Mouse (Mus musculus) ES-E14 (cell line): ENCODE results near the gene Smco2. TPM values are rescaled to one million over a fixed set of nuclear protein-coding genes. Genes with fewer than 3 reads are reported as not detected.
A peak's percentile ranks its signal among the peaks of the same experiment; 100 is the strongest.

Source experiments
- DNase-seq: peaks from one replicate; pipeline ENCODE4 v3.0.0-alpha.2; 2013; ENCODE audit warnings: low read depth, low spot score
- H3K27ac ChIP-seq: 2 replicates; pipeline ENCODE4 v1.5.1; 2012; ENCODE audit warnings: low read depth, mild to moderate bottlenecking, low read length, moderate library complexity, mixed read lengths; ENCODE audit not compliant: poor library complexity, insufficient read depth, severe bottlenecking
- H3K36me3 ChIP-seq: 2 replicates; pipeline ENCODE4 v1.6.1; 2012; ENCODE audit warnings: mild to moderate bottlenecking, low read length, moderate library complexity, mixed read lengths; ENCODE audit not compliant: control insufficient read depth, poor library complexity, insufficient read depth, severe bottlenecking
- H3K4me1 ChIP-seq, 2 experiments: fragments of 150-350 bp in 1 of 2; sonication (generic) in 1 of 2; 2 replicates each; pipeline ENCODE4 v1.6.1; 2012; ENCODE audit warnings: low read length in 2 of 2, mild to moderate bottlenecking in 1 of 2, mixed read lengths in 1 of 2; ENCODE audit not compliant: control insufficient read depth in 2 of 2, insufficient read depth in 2 of 2, poor library complexity in 1 of 2
- H3K4me3 ChIP-seq, 2 experiments: fragments of 150-350 bp in 1 of 2; sonication (generic) in 1 of 2; 2 replicates each; pipeline ENCODE4 v1.5.1; 2012; ENCODE audit warnings: low read length in 2 of 2, low read depth in 1 of 2, mild to moderate bottlenecking in 1 of 2, mixed read lengths in 1 of 2; ENCODE audit not compliant: insufficient read depth in 1 of 2, poor library complexity in 1 of 2, severe bottlenecking in 1 of 2
- H3K9ac ChIP-seq: 2 replicates; pipeline ENCODE4 v1.6.1; 2012; ENCODE audit warnings: low read depth, mild to moderate bottlenecking, low read length, mixed read lengths; ENCODE audit not compliant: poor library complexity, insufficient read depth, severe bottlenecking
- H3K9me3 ChIP-seq: fragments of 150-350 bp; sonication (generic); 2 replicates; pipeline ENCODE4 v1.6.1; 2012; ENCODE audit warnings: low read depth, mild to moderate bottlenecking, low read length; ENCODE audit not compliant: control insufficient read depth, insufficient read depth
- CHD2 ChIP-seq: IDR thresholded peaks from 2 replicates; pipeline ENCODE4 v1.6.1; 2014; ENCODE audit warnings: mild to moderate bottlenecking, low read depth, low read length, inconsistent platforms
- HCFC1 ChIP-seq: IDR thresholded peaks from 2 replicates; pipeline ENCODE4 v1.6.1; 2012; ENCODE audit warnings: low read length, inconsistent platforms, borderline replicate concordance; ENCODE audit not compliant: insufficient read depth
- MAFK ChIP-seq: IDR thresholded peaks from 2 replicates; pipeline ENCODE4 v1.6.1; 2014; ENCODE audit warnings: mild to moderate bottlenecking, low read depth, low read length, inconsistent platforms; ENCODE audit not compliant: insufficient read depth
- ZC3H11A ChIP-seq: IDR thresholded peaks from 2 replicates; pipeline ENCODE4 v1.6.1; 2012; ENCODE audit warnings: low read depth, mild to moderate bottlenecking, inconsistent platforms, low read length, borderline replicate concordance
- ZNF384 ChIP-seq: IDR thresholded peaks from 2 replicates; pipeline ENCODE4 v1.6.1; 2012; ENCODE audit warnings: low read depth, low read length, inconsistent platforms
- in situ Hi-C, 2 experiments: fragments of 600-800 bp; cut with MboI; formaldehyde crosslinking; loops; one replicate each; pipeline ENCODE4 v1.15.1; 2025; ENCODE audit warnings: low sequenced_read_pairs in 2 of 2, inconsistent platforms in 1 of 2; ENCODE audit not compliant: unreplicated experiment in 2 of 2
- total RNA-seq: library from RNA; depleted of rRNA; stranded (reverse); fragments of 300-350 nt; gene quantifications from 2 replicates; pipeline ENCODE4 v1.2.3, GENCODE M21; 2012

Smco2 gene
- total RNA-seq, 1 experiment = not detected

- in situ Hi-C loops = no loop called here
- Histone ChIP-seq H3K4me3 (no peak overlapping the region), H3K27ac (no peak overlapping the region), H3K36me3 (no peaks in the 10 kb centered on the region), H3K4me1 (no peaks in the 10 kb centered on the region), H3K9me3 (no peaks in the 10 kb centered on the region), H3K9ac (no peak overlapping the region)
- TF ChIP-seq CHD2 = no peak
- no peak for TF ChIP-seq ZNF384
- no peak for TF ChIP-seq MAFK
- no peak for TF ChIP-seq ZC3H11A
- no peak for TF ChIP-seq HCFC1
- DNase-seq = peak; percentile 61
Measured at GRCm38 (mm10) chr6:146865701-146866100, 15.8 kb downstream of the Smco2 start.

GRCm38 (mm10) chr6:146871975-146872374 lies 22.1 kb downstream of the Smco2 start:
- Histone ChIP-seq H3K4me1 (no peaks in the 10 kb centered on the region), H3K9me3 (no peaks in the 10 kb centered on the region), H3K36me3 (no peaks in the 10 kb centered on the region), H3K9ac (no peak overlapping the region), H3K4me3 (no peak overlapping the region), H3K27ac (no peak overlapping the region)
- TF ChIP-seq CHD2 = no peak
- no peak for TF ChIP-seq ZC3H11A
- TF ChIP-seq MAFK = no peak
- TF ChIP-seq ZNF384 = no peak
- no peak for TF ChIP-seq HCFC1
- DNase-seq = no peak
- in situ Hi-C loops = no loop called here

GRCm38 (mm10) chr6:146874415-146874814 lies 24.5 kb downstream of the Smco2 start:
- Histone ChIP-seq H3K9ac (no peak overlapping the region), H3K27ac (no peak overlapping the region), H3K4me3 (no peak overlapping the region), H3K4me1 (no peaks in the 10 kb centered on the region), H3K9me3 (no peaks in the 10 kb centered on the region), H3K36me3 (no peaks in the 10 kb centered on the region)
- DNase-seq = no peak
- no peak for TF ChIP-seq CHD2
- no peak for TF ChIP-seq ZC3H11A
- TF ChIP-seq HCFC1 = no peak
- no peak for TF ChIP-seq MAFK
- no peak for TF ChIP-seq ZNF384
- in situ Hi-C loops = no loop called here

- no peak for DNase-seq
- H3K4me1 ChIP-seq = no peaks in the 10 kb centered on the region
- in situ Hi-C loops = no loop called here
Measured at GRCm38 (mm10) chr6:146876820-146877219, 26.9 kb downstream of the Smco2 start.

GRCm38 (mm10) chr6:146877425-146878045 lies 27.6 kb downstream of the Smco2 start:
- no peaks in the 10 kb centered on the region for H3K4me1 ChIP-seq
- H3K9ac ChIP-seq = no peak overlapping the region
- H3K27ac ChIP-seq = no peak overlapping the region
- H3K4me3 ChIP-seq = no peak overlapping the region
- no peak for DNase-seq
- no peaks in the 10 kb centered on the region for H3K9me3 ChIP-seq
- TF ChIP-seq CHD2 (no peak), ZC3H11A (no peak), MAFK (no peak), HCFC1 (no peak), ZNF384 (no peak)
- no peaks in the 10 kb centered on the region for H3K36me3 ChIP-seq
- in situ Hi-C loops = no loop called here

More at GRCm38 (mm10) chr6:146876820-146877219, 26.9 kb downstream of the Smco2 start:
- Histone ChIP-seq H3K9ac (no peak overlapping the region), H3K4me3 (no peak overlapping the region), H3K9me3 (no peaks in the 10 kb centered on the region), H3K27ac (no peak overlapping the region), H3K36me3 (no peaks in the 10 kb centered on the region)
- TF ChIP-seq HCFC1 = no peak
- TF ChIP-seq ZC3H11A = no peak
- TF ChIP-seq CHD2 = no peak
- TF ChIP-seq MAFK = no peak
- TF ChIP-seq ZNF384 = no peak
